8 mouse cellular contexts compared by ENCODE assay signal in genomic region chr5:151651411-151651784, GRCm38 (mm10). TPM values are rescaled to one million over a fixed set of nuclear protein-coding genes. Genes with fewer than 3 reads are reported as not detected.
A peak's percentile ranks its signal among the peaks of the same experiment; 100 is the strongest.
DNase-seq lines count a peak whose midpoint lies in the region; ATAC-seq and TF ChIP-seq lines count a peak whose summit lies in the region.

No protein-coding gene starts in this region.

- H3K4me2 ChIP-seq in neural tube, embryonic 11.5 days (ENCODE audit: low read depth) = no peak overlapping the region
- peak overlapping the region; percentile 81 for H3K4me2 ChIP-seq in liver, embryonic 14.5 days (ENCODE audit: low read depth)
- H3K4me2 ChIP-seq in stomach, postnatal 0 days (replicated peaks; ENCODE audit: low read depth) = peak overlapping the region; percentile 60

- no peak for DNase-seq in cerebellum, adult 2 months
- no peak for DNase-seq in cerebellum, adult 9-11 months
- no peak for DNase-seq in neural tube, embryonic 11.5 days (ENCODE audit: low spot score)
- no peak for DNase-seq in neural tube, embryonic 10.5 days (ENCODE audit: extremely low spot score, low spot score)
- DNase-seq in liver, embryonic 14.5 days (ENCODE audit: low read depth in 3 of 3, low spot score in 3 of 3) = no peak
- no peak for DNase-seq in stomach, postnatal 0 days (ENCODE audit: low spot score)
- DNase-seq in retina, postnatal 1 day = no peak
- DNase-seq in thymus, adult 18-20 months = no peak

- H3K4me3 ChIP-seq in cerebellum, adult 2 months (replicated peaks; ENCODE audit: insufficient read depth, low read depth, low read length) = peak overlapping the region; percentile 92
- H3K4me3 ChIP-seq in neural tube, embryonic 11.5 days (ENCODE audit: low read depth, low read length) = peak overlapping the region; percentile 76; the same call in 1 of the 2 replicates
- peak overlapping the region; percentile 63 to 84; a peak in 1 of 4 replicates for H3K4me3 ChIP-seq in liver, embryonic 14.5 days (ENCODE audit: insufficient read depth in 1 of 2, low read depth in 2 of 2, low read length in 2 of 2)
- H3K4me3 ChIP-seq in stomach, postnatal 0 days (ENCODE audit: low read depth, low read length) = peak overlapping the region; percentile 67; the same call in 1 of the 2 replicates

- no peak for ATAC-seq in neural tube, embryonic 11.5 days (ENCODE audit: insufficient read depth, low FRiP score, low TSS enrichment)
- no peak for ATAC-seq in liver, embryonic 14.5 days (ENCODE audit: insufficient read depth)
- no peak for ATAC-seq in stomach, postnatal 0 days (ENCODE audit: low FRiP score, low TSS enrichment)

- H3K4me1 ChIP-seq in cerebellum, adult 2 months (ENCODE audit: control insufficient read depth, insufficient read depth, low read length) = no peaks in the 10 kb centered on the region
- no peaks in the 10 kb centered on the region for H3K4me1 ChIP-seq in neural tube, embryonic 11.5 days (ENCODE audit: control insufficient read depth, insufficient read depth, low read length)
- H3K4me1 ChIP-seq in liver, embryonic 14.5 days (replicated peaks; ENCODE audit: control insufficient read depth in 2 of 2, insufficient read depth in 2 of 2, low read length in 1 of 2) = peaks cover 4 to 8% of the 10 kb centered on the region in 2 experiments
- no peaks in the 10 kb centered on the region for H3K4me1 ChIP-seq in stomach, postnatal 0 days (replicated peaks; ENCODE audit: control insufficient read depth, insufficient read depth)

- no peak for TF ChIP-seq CTCF in cerebellum, adult 2 months (IDR thresholded peaks at IDR 0.05; ENCODE audit: borderline replicate concordance, insufficient read depth, low read depth, low read length)
- no peak for TF ChIP-seq CTCF in liver, embryonic 14.5 days (IDR thresholded peaks at IDR 0.05; ENCODE audit: low read depth)
- no peak for TF ChIP-seq CTCF in stomach, postnatal 0 days (IDR thresholded peaks at IDR 0.05; ENCODE audit: low read depth)

- TF ChIP-seq POLR2A in cerebellum, adult 2 months (IDR thresholded peaks at IDR 0.05; ENCODE audit: borderline replicate concordance, insufficient read depth, low read length) = no peak

- no peaks in the 10 kb centered on the region for H3K27me3 ChIP-seq in cerebellum, adult 2 months (ENCODE audit: control insufficient read depth, insufficient read depth, low read length)
- no peaks in the 10 kb centered on the region for H3K27me3 ChIP-seq in neural tube, embryonic 11.5 days (ENCODE audit: control insufficient read depth, insufficient read depth, low read length)
- no peaks in the 10 kb centered on the region for H3K27me3 ChIP-seq in liver, embryonic 14.5 days (ENCODE audit: control insufficient read depth, insufficient read depth, low read length)
- H3K27me3 ChIP-seq in stomach, postnatal 0 days (ENCODE audit: control insufficient read depth, insufficient read depth, low read length) = no peaks in the 10 kb centered on the region

- TF ChIP-seq EP300 in liver, embryonic 14.5 days (IDR thresholded peaks at IDR 0.05; ENCODE audit: low read depth) = no peak
- TF ChIP-seq EP300 in stomach, postnatal 0 days (optimal IDR thresholded peaks at IDR 0.05) = no peak

- H3K36me3 ChIP-seq in neural tube, embryonic 11.5 days (ENCODE audit: control insufficient read depth, insufficient read depth, low read length) = peaks cover 11% of the 10 kb centered on the region
- peaks cover 24% of the 10 kb centered on the region for H3K36me3 ChIP-seq in liver, embryonic 14.5 days (replicated peaks; ENCODE audit: control insufficient read depth, insufficient read depth, low read depth)
- H3K36me3 ChIP-seq in stomach, postnatal 0 days (ENCODE audit: control insufficient read depth, insufficient read depth, low read length) = peaks cover 6% of the 10 kb centered on the region; the same call in 1 of the 2 replicates

- no peak overlapping the region for H3K27ac ChIP-seq in cerebellum, adult 2 months (ENCODE audit: insufficient read depth, low read length)
- no peak overlapping the region for H3K27ac ChIP-seq in neural tube, embryonic 11.5 days (ENCODE audit: low read depth, low read length)
- no peak overlapping the region for H3K27ac ChIP-seq in liver, embryonic 14.5 days
- H3K27ac ChIP-seq in stomach, postnatal 0 days (replicated peaks) = no peak overlapping the region

- H3K9me3 ChIP-seq in neural tube, embryonic 11.5 days (ENCODE audit: control insufficient read depth, low read length) = no peaks in the 10 kb centered on the region
- H3K9me3 ChIP-seq in liver, embryonic 14.5 days (ENCODE audit: control insufficient read depth, low read length) = no peaks in the 10 kb centered on the region
- no peaks in the 10 kb centered on the region for H3K9me3 ChIP-seq in stomach, postnatal 0 days (ENCODE audit: control insufficient read depth, low read length)

- H3K9ac ChIP-seq in neural tube, embryonic 11.5 days (ENCODE audit: low read length) = no peak overlapping the region
- no peak overlapping the region; the same call in 1 of the 2 replicates for H3K9ac ChIP-seq in liver, embryonic 14.5 days (replicated peaks)
- no peak overlapping the region for H3K9ac ChIP-seq in stomach, postnatal 0 days (ENCODE audit: low read length)

- WGBS in cerebellum, adult 2 months = 65% methylated on average over 3 of the region's 3 CpGs
- WGBS in neural tube, embryonic 11.5 days = 68% methylated on average over 3 of the region's 3 CpGs
- WGBS in liver, embryonic 14.5 days (ENCODE audit: insufficient replicate concordance) = 60% methylated on average over 3 of the region's 3 CpGs
- WGBS in stomach, postnatal 0 days = 66% methylated on average over 3 of the region's 3 CpGs

RNA-seq across cellular contexts. Expression of gene Rfc3, which starts 0.4 kb away (rescaled TPM):
- 12.7 and 13.2 TPM in 2 replicates for polyA plus RNA-seq in cerebellum, adult 2 months (2012; rRNA removed)
- polyA plus RNA-seq in neural tube, embryonic 11.5 days (2014; fragmentation: Nextera tagmentation; extraction: Ambion mirVana) = 118 and 121 TPM in 2 replicates
- polyA plus RNA-seq in liver, embryonic 14.5 days (2012; rRNA removed) = 24.3 and 30.4 TPM in 2 replicates
- polyA plus RNA-seq in liver, embryonic 14.5 days (2014; fragmentation: Nextera tagmentation; extraction: Ambion mirVana) = 54.5 and 58.8 TPM in 2 replicates
- polyA plus RNA-seq in stomach, postnatal 0 days (2015; fragmentation: Nextera tagmentation; extraction: Ambion mirVana) = 44.8 and 50.0 TPM in 2 replicates

RNA-seq across cellular contexts. Expression of gene Vmn2r18, which starts 45.6 kb away (rescaled TPM):
- 0.03 TPM in 1 of 2 replicates, not detected in the other for polyA plus RNA-seq in cerebellum, adult 2 months (2012; rRNA removed)
- 0.09 TPM in 1 of 2 replicates, not detected in the other for polyA plus RNA-seq in neural tube, embryonic 11.5 days (2014; fragmentation: Nextera tagmentation; extraction: Ambion mirVana)
- polyA plus RNA-seq in liver, embryonic 14.5 days (2012; rRNA removed) = not detected in 2 replicates
- not detected in 2 replicates for polyA plus RNA-seq in liver, embryonic 14.5 days (2014; fragmentation: Nextera tagmentation; extraction: Ambion mirVana)
- 0.07 and 0.08 TPM in 2 replicates for polyA plus RNA-seq in stomach, postnatal 0 days (2015; fragmentation: Nextera tagmentation; extraction: Ambion mirVana)
